Mouse (Mus musculus): ENCODE data around the gene Ccl12. TPM values are rescaled to one million over a fixed set of nuclear protein-coding genes. Genes with fewer than 3 reads are reported as not detected.

Gene Ccl12
- polyA plus RNA-seq, 1 experiment from 2014 or later, result 1.9 TPM

GRCm38 (mm10) chr11:82084360-82084759 lies 17.3 kb upstream of the Ccl12 start:
- H3K4me1 ChIP-seq (replicated peaks; ENCODE audit: control insufficient read depth, insufficient read depth, low read length), result no peaks in the 10 kb centered on the region
- no peak for ATAC-seq
- no peak overlapping the region for H3K27ac ChIP-seq (ENCODE audit: low read depth, low read length)
- no peak overlapping the region for H3K4me2 ChIP-seq (replicated peaks; ENCODE audit: low read depth)
- H3K4me3 ChIP-seq (ENCODE audit: low read depth, low read length), result no peak overlapping the region
- no peaks in the 10 kb centered on the region for H3K27me3 ChIP-seq (replicated peaks; ENCODE audit: control insufficient read depth, insufficient read depth, low read length)
- H3K9me3 ChIP-seq (ENCODE audit: control insufficient read depth), result no peaks in the 10 kb centered on the region
- TF ChIP-seq CTCF (IDR thresholded peaks at IDR 0.05; ENCODE audit: low read depth), result no peak
- H3K36me3 ChIP-seq (ENCODE audit: control insufficient read depth, insufficient read depth), result no peaks in the 10 kb centered on the region
- WGBS, result 89% methylated on average over 3 of the region's 3 CpGs
- no peak overlapping the region for H3K9ac ChIP-seq (ENCODE audit: low read depth, low read length)

GRCm38 (mm10) chr11:82099511-82100323 lies 1.9 kb upstream of the Ccl12 start:
- no peak overlapping the region for H3K4me2 ChIP-seq (replicated peaks; ENCODE audit: low read depth)
- no peak overlapping the region for H3K9ac ChIP-seq (ENCODE audit: low read depth, low read length)
- no peaks in the 10 kb centered on the region for H3K27me3 ChIP-seq (replicated peaks; ENCODE audit: control insufficient read depth, insufficient read depth, low read length)
- no peak overlapping the region for H3K27ac ChIP-seq (ENCODE audit: low read depth, low read length)
- TF ChIP-seq CTCF (IDR thresholded peaks at IDR 0.05; ENCODE audit: low read depth), result no peak
- ATAC-seq, result no peak
- H3K4me3 ChIP-seq (ENCODE audit: low read depth, low read length), result no peak overlapping the region
- WGBS, result 67% methylated on average over 10 of the region's 10 CpGs
- H3K36me3 ChIP-seq (ENCODE audit: control insufficient read depth, insufficient read depth), result no peaks in the 10 kb centered on the region
- no peaks in the 10 kb centered on the region for H3K4me1 ChIP-seq (replicated peaks; ENCODE audit: control insufficient read depth, insufficient read depth, low read length)
- no peaks in the 10 kb centered on the region for H3K9me3 ChIP-seq (ENCODE audit: control insufficient read depth)

- H3K9me3 ChIP-seq (ENCODE audit: control insufficient read depth), result no peaks in the 10 kb centered on the region
- no peak overlapping the region for H3K27ac ChIP-seq (ENCODE audit: low read depth, low read length)
- H3K9ac ChIP-seq (ENCODE audit: low read depth, low read length), result no peak overlapping the region
- H3K36me3 ChIP-seq (ENCODE audit: control insufficient read depth, insufficient read depth), result no peaks in the 10 kb centered on the region
- no peak overlapping the region for H3K4me3 ChIP-seq (ENCODE audit: low read depth, low read length)
- 84% methylated on average over 4 of the region's 4 CpGs for WGBS
- ATAC-seq, result no peak
- no peak overlapping the region for H3K4me2 ChIP-seq (replicated peaks; ENCODE audit: low read depth)
- H3K4me1 ChIP-seq (replicated peaks; ENCODE audit: control insufficient read depth, insufficient read depth, low read length), result no peaks in the 10 kb centered on the region
- TF ChIP-seq CTCF (IDR thresholded peaks at IDR 0.05; ENCODE audit: low read depth), result no peak
- no peaks in the 10 kb centered on the region for H3K27me3 ChIP-seq (replicated peaks; ENCODE audit: control insufficient read depth, insufficient read depth, low read length)
These were observed 558 bp upstream of the Ccl12 start for GRCm38 (mm10) chr11:82101087-82101486.

- H3K36me3 ChIP-seq (ENCODE audit: control insufficient read depth, insufficient read depth), result no peaks in the 10 kb centered on the region
- no peak overlapping the region for H3K4me2 ChIP-seq (replicated peaks; ENCODE audit: low read depth)
- no peak overlapping the region for H3K9ac ChIP-seq (ENCODE audit: low read depth, low read length)
- no peak for ATAC-seq
- H3K27me3 ChIP-seq (replicated peaks; ENCODE audit: control insufficient read depth, insufficient read depth, low read length), result no peaks in the 10 kb centered on the region
- H3K4me1 ChIP-seq (replicated peaks; ENCODE audit: control insufficient read depth, insufficient read depth, low read length), result no peaks in the 10 kb centered on the region
- TF ChIP-seq CTCF (IDR thresholded peaks at IDR 0.05; ENCODE audit: low read depth), result no peak
- no peaks in the 10 kb centered on the region for H3K9me3 ChIP-seq (ENCODE audit: control insufficient read depth)
- no peak overlapping the region for H3K27ac ChIP-seq (ENCODE audit: low read depth, low read length)
- H3K4me3 ChIP-seq (ENCODE audit: low read depth, low read length), result no peak overlapping the region
These were observed 8.0 kb downstream of the Ccl12 start for GRCm38 (mm10) chr11:82109611-82110010.

- Histone ChIP-seq H3K9me3 (ENCODE audit: control insufficient read depth) (no peaks in the 10 kb centered on the region), H3K27me3 (replicated peaks; ENCODE audit: control insufficient read depth, insufficient read depth, low read length) (no peaks in the 10 kb centered on the region), H3K4me3 (ENCODE audit: low read depth, low read length) (no peak overlapping the region), H3K4me2 (replicated peaks; ENCODE audit: low read depth) (no peak overlapping the region), H3K36me3 (ENCODE audit: control insufficient read depth, insufficient read depth) (no peaks in the 10 kb centered on the region), H3K4me1 (replicated peaks; ENCODE audit: control insufficient read depth, insufficient read depth, low read length) (no peaks in the 10 kb centered on the region), H3K27ac (ENCODE audit: low read depth, low read length) (no peak overlapping the region), H3K9ac (ENCODE audit: low read depth, low read length) (no peak overlapping the region)
- no peak for TF ChIP-seq CTCF (IDR thresholded peaks at IDR 0.05; ENCODE audit: low read depth)
- 69% methylated on average over 6 of the region's 6 CpGs for WGBS
- no peak for ATAC-seq
These were observed 9.0 kb downstream of the Ccl12 start for GRCm38 (mm10) chr11:82110372-82111248.

- ATAC-seq, result no peak
- no peak within 1 kb of the TSS for H3K4me3 ChIP-seq (ENCODE audit: low read depth, low read length)
- H3K4me1 ChIP-seq (replicated peaks; ENCODE audit: control insufficient read depth, insufficient read depth, low read length), result no peaks in the 10 kb centered on the region
- H3K27me3 ChIP-seq (replicated peaks; ENCODE audit: control insufficient read depth, insufficient read depth, low read length), result no peaks in the 10 kb centered on the region
- H3K4me2 ChIP-seq (replicated peaks; ENCODE audit: low read depth), result no peak within 1 kb of the TSS
- H3K36me3 ChIP-seq (ENCODE audit: control insufficient read depth, insufficient read depth), result no peaks in the 10 kb centered on the region
- H3K27ac ChIP-seq (ENCODE audit: low read depth, low read length), result no peak within 1 kb of the TSS
- H3K9ac ChIP-seq (ENCODE audit: low read depth, low read length), result no peak within 1 kb of the TSS
- H3K9me3 ChIP-seq (ENCODE audit: control insufficient read depth), result no peaks in the 10 kb centered on the region
- 88% methylated on average over 3 of the region's 3 CpGs for WGBS
- TF ChIP-seq CTCF (IDR thresholded peaks at IDR 0.05; ENCODE audit: low read depth), result no peak
These were observed 13.2 kb downstream of the Ccl12 start, which contains the start of gene Ccl8 for GRCm38 (mm10) chr11:82114885-82115284. TSS of gene Ccl8 (plus strand) at chr11:82115185.

Measured in intestine, postnatal 0 days (tissue).